23 mouse cellular contexts compared by ENCODE assay signal in the genomic region with DNA sequence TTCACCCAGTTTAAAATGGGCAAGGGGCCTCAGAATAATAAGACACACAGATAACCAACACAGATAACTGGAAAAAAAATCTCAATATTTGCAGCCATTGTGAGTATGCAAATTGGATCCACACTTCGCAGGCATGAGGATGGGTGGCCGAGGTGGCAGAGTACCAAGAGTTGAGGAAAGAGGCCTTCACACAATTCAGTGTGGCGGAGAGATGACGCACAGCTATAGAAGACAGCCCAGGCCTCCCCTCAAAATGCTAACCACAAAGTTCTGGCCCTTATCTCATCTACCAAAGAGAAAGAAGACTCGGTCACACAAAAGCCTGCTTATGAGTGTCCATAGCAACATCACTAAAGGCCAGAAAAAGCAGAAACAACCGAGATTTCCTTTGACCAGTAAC.
"Had no signal": no experiment of that assay in that cellular context is flagged by ENCODE, and none has a peak within 500 bp of the region (broad histone marks: within the 10 kb centered on the region; RNA-seq: fewer than 3 reads in every experiment).

No protein-coding gene starts in this region.

- H3K9me3 ChIP-seq: kidney, embryonic 15.5 days had no signal

- H3K9ac ChIP-seq: heart, embryonic 12.5 days; hindbrain, embryonic 14.5 days; kidney, embryonic 15.5 days; limb, embryonic 13.5 days; limb, embryonic 15.5 days; liver, embryonic 12.5 days had no signal

- DNase-seq: gastrocnemius, adult 2 months; gastrocnemius, postnatal 10 days; gastrocnemius, postnatal 25 days; heart, adult 18-20 months; heart, postnatal 10 days; kidney, adult 11 months; kidney, adult 2 months; kidney, adult 9 months; kidney, postnatal 14 days; kidney, postnatal 36 days; layer of hippocampus, adult 9-11 months; layer of hippocampus, postnatal 36 days; left cerebral cortex, postnatal 4 days had no signal

- H3K4me3 ChIP-seq: gastrocnemius, adult 2 months; heart, embryonic 10.5 days; heart, embryonic 12.5 days; kidney, embryonic 15.5 days; limb, embryonic 13.5 days; limb, embryonic 15.5 days; liver, embryonic 12.5 days had no signal

- H3K4me2 ChIP-seq: heart, embryonic 12.5 days; hindbrain, embryonic 14.5 days; kidney, embryonic 15.5 days; limb, embryonic 13.5 days; limb, embryonic 15.5 days; liver, embryonic 12.5 days had no signal

- H3K4me1 ChIP-seq: heart, embryonic 10.5 days; heart, embryonic 12.5 days; limb, embryonic 13.5 days; limb, embryonic 15.5 days had no signal

- ATAC-seq: hindbrain, embryonic 16.5 days; intestine, embryonic 16.5 days; liver, embryonic 12.5 days had no signal

- H3K27me3 ChIP-seq: heart, embryonic 12.5 days; kidney, embryonic 15.5 days; limb, embryonic 15.5 days; liver, embryonic 12.5 days had no signal

- H3K27ac ChIP-seq: gastrocnemius, adult 2 months; heart, embryonic 10.5 days; hindbrain, embryonic 14.5 days; kidney, embryonic 15.5 days; kidney, postnatal 0 days; limb, embryonic 13.5 days; limb, embryonic 15.5 days; liver, embryonic 12.5 days had no signal

- H3K36me3 ChIP-seq: heart, embryonic 10.5 days; heart, embryonic 12.5 days; kidney, embryonic 15.5 days; limb, embryonic 13.5 days; limb, embryonic 15.5 days; liver, embryonic 12.5 days had no signal
